Mouse (Mus musculus) kidney, postnatal 0 days (tissue): Measurements from ENCODE around the gene Elf5. TPM values are rescaled to one million over a fixed set of nuclear protein-coding genes. Genes with fewer than 3 reads are reported as not detected.

ENCODE experiments used
- ATAC-seq: fragments of 200-750 bp; cut with Nextera tagmentation; replicated peaks from 2 replicates; pipeline ENCODE4 v1.8.0; 2017; ENCODE audit warnings: low read depth, moderate number of reproducible peaks, moderate TSS enrichment, moderate library complexity; ENCODE audit not compliant: low FRiP score
- DNase-seq: peaks from one replicate; pipeline ENCODE4 v3.0.0-alpha.2; 2016; ENCODE audit warnings: low spot score
- H3K27ac ChIP-seq: fragments of 300-500 bp; sonication (generic); 2 replicates; pipeline ENCODE4 v1.5.1; 2014; ENCODE audit warnings: mild to moderate bottlenecking
- H3K27me3 ChIP-seq: fragments of 300-500 bp; sonication (generic); 2 replicates; pipeline ENCODE4 v1.6.1; 2014; ENCODE audit warnings: low read length, mixed read lengths; ENCODE audit not compliant: insufficient read depth
- H3K36me3 ChIP-seq: fragments of 300-500 bp; sonication (generic); 2 replicates; pipeline ENCODE4 v1.6.1; 2014; ENCODE audit warnings: low read length, mixed read lengths; ENCODE audit not compliant: insufficient read depth
- H3K4me1 ChIP-seq: fragments of 300-500 bp; sonication (generic); replicated peaks from 2 replicates; pipeline ENCODE4 v1.6.1; 2014; ENCODE audit warnings: antibody characterized with exemption, low read length, mixed read lengths; ENCODE audit not compliant: insufficient read depth
- H3K4me2 ChIP-seq: fragments of 300-500 bp; sonication (generic); 2 replicates; pipeline ENCODE4 v1.6.1; 2014; ENCODE audit warnings: mild to moderate bottlenecking, low read length, moderate library complexity, mixed read lengths
- H3K4me3 ChIP-seq: fragments of 300-500 bp; sonication (generic); replicated peaks from 2 replicates; pipeline ENCODE4 v1.5.1; 2014; ENCODE audit warnings: low read depth, low read length
- H3K9ac ChIP-seq: fragments of 300-500 bp; sonication (generic); 2 replicates; pipeline ENCODE4 v1.6.1; 2014; ENCODE audit warnings: low read depth, low read length
- H3K9me3 ChIP-seq: fragments of 300-500 bp; sonication (generic); replicated peaks from 2 replicates; pipeline ENCODE4 v1.6.1; 2016; ENCODE audit warnings: low read length, inconsistent platforms, mixed read lengths
- CTCF ChIP-seq: IDR thresholded peaks from 2 replicates; pipeline ENCODE4 v1.5.1; 2016; ENCODE audit warnings: antibody characterized with exemption, low read depth, mild to moderate bottlenecking, moderate library complexity
- WGBS: fragments of 180-500 bp; shearing (Covaris S2); extraction: QIAGEN DNeasy Blood & Tissue Kit; methylation state at CpG from one replicate; pipeline ENCODE4 v1.1.7; 2014; 5-methylcytosine and 5-hydroxymethylcytosine counted together
- polyA plus RNA-seq: library from polyadenylated mRNA; unstranded; fragments of >200 nt; fragmentation: Nextera tagmentation; extraction: Ambion mirVana; gene quantifications from 2 replicates; pipeline ENCODE4 v1.2.1, GENCODE M21; 2015

The Elf5 gene
- polyA plus RNA-seq, 1 experiment from 2014 or later = 4.8 TPM

DNA sequence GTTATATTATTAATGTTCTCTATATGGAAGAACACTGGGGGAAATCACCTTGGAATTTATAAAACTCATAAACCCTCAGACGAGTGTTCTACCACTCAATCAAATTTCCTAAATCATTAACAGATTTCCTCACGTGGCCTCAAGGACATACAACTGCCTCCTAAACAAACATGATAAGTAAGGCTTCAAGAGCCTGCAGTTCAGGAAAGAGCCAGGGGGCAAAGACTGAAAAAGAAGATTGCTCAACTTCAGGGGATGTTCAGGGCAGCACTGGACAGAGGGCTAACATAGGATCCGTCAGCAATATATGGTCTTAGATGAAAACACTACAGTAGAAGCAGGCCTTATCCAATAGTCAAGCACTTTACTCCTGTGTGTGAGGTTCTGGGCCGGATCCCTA is 66.0 kb downstream of the Elf5 start:
- DNase-seq (no peak), ATAC-seq (peak; percentile 63)
- no peaks in the 10 kb centered on the region for H3K4me1 ChIP-seq
- 60% methylated on average over 4 of the region's 4 CpGs for whole genome bisulfite sequencing
- H3K27me3 ChIP-seq = no peaks in the 10 kb centered on the region
- H3K4me3 ChIP-seq = no peak overlapping the region
- H3K36me3 ChIP-seq = 0 out of 2 replicates have a peak, but pooled peaks cover 16% of the 10 kb centered on the region
- H3K27ac ChIP-seq = no peak overlapping the region
- no peak overlapping the region for H3K9ac ChIP-seq
- H3K4me2 ChIP-seq = no peak overlapping the region
- H3K9me3 ChIP-seq = no peaks in the 10 kb centered on the region
- no peak for TF ChIP-seq CTCF

DNA sequence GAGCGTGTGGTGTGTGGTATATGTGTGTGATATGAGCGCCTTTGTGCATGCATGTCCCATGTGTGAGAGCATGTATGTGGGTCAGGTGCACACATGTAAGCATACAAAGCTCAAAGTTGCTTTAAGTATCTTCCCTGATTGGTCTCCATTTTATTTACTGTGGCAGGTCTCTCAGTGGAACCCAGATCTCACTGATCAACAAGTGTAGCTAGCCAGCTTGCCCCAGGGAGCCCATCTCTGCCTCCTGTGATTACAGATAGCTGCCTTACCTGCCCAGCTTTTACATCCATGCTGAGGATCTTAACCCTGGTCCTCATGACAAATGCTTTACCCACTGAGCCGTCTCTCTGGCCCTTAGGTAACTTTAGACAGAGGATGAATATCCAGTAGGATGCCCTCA is 66.8 kb downstream of the Elf5 start:
- Histone ChIP-seq H3K36me3 (0 out of 2 replicates have a peak, but pooled peaks cover 13% of the 10 kb centered on the region), H3K4me1 (peaks cover 5% of the 10 kb centered on the region; the same call in 1 of the 2 replicates), H3K4me3 (no peak overlapping the region), H3K9ac (no peak overlapping the region), H3K27ac (no peak overlapping the region), H3K4me2 (no peak overlapping the region), H3K27me3 (no peaks in the 10 kb centered on the region), H3K9me3 (no peaks in the 10 kb centered on the region)
- 87% methylated on average over 3 of the region's 3 CpGs for WGBS
- no peak for TF ChIP-seq CTCF
- ATAC-seq (no peak), DNase-seq (no peak)

- ATAC-seq (no peak), DNase-seq (no peak)
- 85% methylated on average over 8 of the region's 8 CpGs for WGBS
- H3K4me2 ChIP-seq = no peak overlapping the region
- no peaks in the 10 kb centered on the region for H3K9me3 ChIP-seq
- no peak for TF ChIP-seq CTCF
- no peaks in the 10 kb centered on the region for H3K27me3 ChIP-seq
- 0 out of 2 replicates have a peak, but pooled peaks cover 5% of the 10 kb centered on the region for H3K36me3 ChIP-seq
- no peak overlapping the region for H3K4me3 ChIP-seq
- H3K27ac ChIP-seq = no peak overlapping the region
- peaks cover 14% of the 10 kb centered on the region for H3K4me1 ChIP-seq
- H3K9ac ChIP-seq = no peak overlapping the region
These were observed 68.8 kb downstream of the Elf5 start for GRCm38 (mm10) chr2:103480240-103480639.

- H3K4me1 ChIP-seq = peaks cover 14% of the 10 kb centered on the region
- 92% methylated on average over 4 of the region's 4 CpGs for WGBS
- no peaks in the 10 kb centered on the region for H3K9me3 ChIP-seq
- no peak overlapping the region for H3K9ac ChIP-seq
- TF ChIP-seq CTCF = no peak
- H3K27ac ChIP-seq = no peak overlapping the region
- ATAC-seq (no peak), DNase-seq (no peak)
- no peaks in the 10 kb centered on the region for H3K27me3 ChIP-seq
- no peak overlapping the region for H3K4me3 ChIP-seq
- H3K36me3 ChIP-seq = 0 out of 2 replicates have a peak, but pooled peaks cover under 1% of the 10 kb centered on the region
- no peak overlapping the region for H3K4me2 ChIP-seq
These were observed 69.4 kb downstream of the Elf5 start for GRCm38 (mm10) chr2:103480871-103481270.

GRCm38 (mm10) chr2:103481314-103482231 is 70.1 kb downstream of the Elf5 start:
- ATAC-seq = no peak
- WGBS = 52% methylated on average over 11 of the region's 11 CpGs
- H3K9ac ChIP-seq = no peak overlapping the region
- no peak overlapping the region for H3K27ac ChIP-seq
- no peaks in the 10 kb centered on the region for H3K27me3 ChIP-seq
- H3K4me3 ChIP-seq = no peak overlapping the region
- TF ChIP-seq CTCF = no peak
- peak; percentile 23 for DNase-seq
- H3K9me3 ChIP-seq = no peaks in the 10 kb centered on the region
- H3K4me1 ChIP-seq = peaks cover 14% of the 10 kb centered on the region
- H3K4me2 ChIP-seq = no peak overlapping the region
- no peaks in the 10 kb centered on the region for H3K36me3 ChIP-seq

DNA sequence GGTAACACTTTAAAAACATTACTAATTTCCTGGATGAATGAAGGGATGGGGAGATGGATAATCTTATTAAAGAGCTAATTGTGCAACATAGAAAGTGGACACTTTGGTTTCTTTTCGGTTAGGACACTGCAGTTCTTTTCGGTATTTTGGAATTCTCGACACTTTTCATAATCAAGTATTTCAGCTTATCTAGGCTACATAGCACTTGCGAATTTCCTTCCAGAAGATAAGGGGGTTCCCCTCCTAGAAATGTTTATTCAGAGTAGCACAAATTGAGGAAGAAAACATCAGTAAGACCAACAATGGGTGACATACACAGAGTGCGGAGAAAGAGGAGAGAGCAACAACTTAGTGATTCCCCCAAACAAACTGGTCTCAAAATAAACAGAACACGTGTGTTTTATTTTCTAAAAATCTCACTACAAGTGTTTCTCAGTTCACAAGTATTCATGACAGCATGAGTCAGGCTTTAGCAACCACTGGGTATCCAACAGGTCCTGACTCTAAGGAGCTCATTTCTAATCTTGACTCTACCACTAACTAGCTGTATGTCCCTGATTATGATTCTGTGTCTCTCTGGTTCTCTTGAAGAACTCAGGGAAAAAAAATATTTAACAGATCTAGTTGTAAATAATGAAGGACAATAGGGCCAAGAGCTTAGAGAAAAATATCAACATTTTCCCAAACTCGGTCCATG is 71.9 kb downstream of the Elf5 start:
- ATAC-seq (no peak), DNase-seq (no peak)
- Histone ChIP-seq H3K9ac (no peak overlapping the region), H3K36me3 (no peaks in the 10 kb centered on the region), H3K9me3 (no peaks in the 10 kb centered on the region), H3K27ac (no peak overlapping the region), H3K27me3 (no peaks in the 10 kb centered on the region), H3K4me1 (peaks cover 14% of the 10 kb centered on the region), H3K4me3 (0 out of 2 replicates have a peak overlapping the region, but pooled peaks have one; percentile 75), H3K4me2 (peak overlapping the region; percentile 64)
- WGBS = 80% methylated on average over 7 of the region's 7 CpGs
- no peak for TF ChIP-seq CTCF
